Mouse (Mus musculus) small intestine, adult 2 months (tissue): ENCODE measurements around the gene Ldlrad1. TPM values are rescaled to one million over a fixed set of nuclear protein-coding genes. Genes with fewer than 3 reads are reported as not detected.

Experiments
- H3K27ac ChIP-seq: fragments of 200-500 bp; 2 replicates; pipeline ENCODE4 v1.5.1; 2012; ENCODE audit warnings: low read depth, low read length, control low read depth, inconsistent platforms; ENCODE audit not compliant: insufficient read depth
- H3K27me3 ChIP-seq: fragments of 200-500 bp; 2 replicates; pipeline ENCODE4 v1.6.1; 2012; ENCODE audit warnings: mild to moderate bottlenecking, moderate library complexity, low read length, inconsistent platforms; ENCODE audit not compliant: control insufficient read depth, insufficient read depth
- H3K36me3 ChIP-seq: fragments of 200-500 bp; 2 replicates; pipeline ENCODE4 v1.6.1; 2012; ENCODE audit warnings: mild to moderate bottlenecking, low read length, control low read depth, inconsistent platforms; ENCODE audit not compliant: control insufficient read depth, insufficient read depth
- H3K4me1 ChIP-seq: fragments of 200-500 bp; 2 replicates; pipeline ENCODE4 v1.6.1; 2012; ENCODE audit warnings: low read length, inconsistent platforms, mixed read lengths; ENCODE audit not compliant: control insufficient read depth, insufficient read depth, insufficient read length
- H3K4me3 ChIP-seq: fragments of 200-500 bp; 2 replicates; pipeline ENCODE4 v1.5.1; 2012; ENCODE audit warnings: low read depth, mild to moderate bottlenecking, control low read depth, inconsistent platforms, low read length, moderate library complexity
- CTCF ChIP-seq: fragments of 200-500 bp; IDR thresholded peaks from 2 replicates; pipeline ENCODE4 v1.5.1; 2012; ENCODE audit warnings: low read depth, mild to moderate bottlenecking, control low read depth, inconsistent platforms, low read length, moderate library complexity, mixed read lengths; ENCODE audit not compliant: insufficient replicate concordance, insufficient read length; ENCODE audit errors: extremely low read depth
- POLR2A ChIP-seq: fragments of 200-500 bp; IDR thresholded peaks from 2 replicates; pipeline ENCODE4 v1.6.1; 2012; ENCODE audit warnings: low read depth, mild to moderate bottlenecking, control low read depth, inconsistent platforms, low read length, moderate library complexity
- WGBS: fragments of 180-500 bp; shearing (Covaris S2); methylation state at CpG from one replicate; pipeline ENCODE4 v1.1.7; 2018; 5-methylcytosine and 5-hydroxymethylcytosine counted together
- polyA plus RNA-seq: library from polyadenylated mRNA; depleted of rRNA; stranded (reverse); fragments of >200 nt; gene quantifications from 2 replicates; pipeline ENCODE4 v1.2.3, GENCODE M21; 2012; rRNA removed

Gene Ldlrad1
- polyA plus RNA-seq = 0.18 and 1.1 TPM in 2 replicates

- Histone ChIP-seq H3K27me3 (no peaks in the 10 kb centered on the region), H3K36me3 (peaks cover 19% of the 10 kb centered on the region), H3K4me1 (no peaks in the 10 kb centered on the region), H3K27ac (no peak within 1 kb of the TSS), H3K4me3 (no peak within 1 kb of the TSS)
- WGBS = 78% methylated on average over 3 of the region's 3 CpGs
- TF ChIP-seq CTCF (no peak), POLR2A (no peak)
These were observed at the start of gene Ldlrad1 for GRCm38 (mm10) chr4:107208880-107209279. Gene Ldlrad1, plus strand, starts transcription at chr4:107209180.

GRCm38 (mm10) chr4:107160181-107160580, 48.8 kb upstream of the Ldlrad1 start:
- H3K4me1 ChIP-seq = no peaks in the 10 kb centered on the region
- no peaks in the 10 kb centered on the region for H3K27me3 ChIP-seq
- no peak for TF ChIP-seq CTCF
- peaks cover 19% of the 10 kb centered on the region for H3K36me3 ChIP-seq
- 82% methylated on average over 8 of the region's 8 CpGs for WGBS
- no peak overlapping the region for H3K4me3 ChIP-seq
- H3K27ac ChIP-seq = no peak overlapping the region

GRCm38 (mm10) chr4:107163341-107163740, 45.6 kb upstream of the Ldlrad1 start:
- Histone ChIP-seq H3K4me3 (no peak overlapping the region), H3K27ac (no peak overlapping the region), H3K36me3 (peaks cover 19% of the 10 kb centered on the region), H3K4me1 (no peaks in the 10 kb centered on the region), H3K27me3 (no peaks in the 10 kb centered on the region)
- WGBS = 87% methylated on average over 10 of the region's 10 CpGs
- TF ChIP-seq CTCF = no peak
- no peak for TF ChIP-seq POLR2A

- no peak for TF ChIP-seq POLR2A
- peak; percentile 35; the same call in 1 of the 2 replicates for TF ChIP-seq CTCF
- 41% methylated on average over 9 of the region's 9 CpGs for WGBS
- peaks cover 19% of the 10 kb centered on the region for H3K36me3 ChIP-seq
- H3K4me1 ChIP-seq = no peaks in the 10 kb centered on the region
- no peak overlapping the region for H3K27ac ChIP-seq
- no peak overlapping the region for H3K4me3 ChIP-seq
- H3K27me3 ChIP-seq = no peaks in the 10 kb centered on the region
These were observed 45.0 kb upstream of the Ldlrad1 start for GRCm38 (mm10) chr4:107163756-107164587.

- Histone ChIP-seq H3K4me1 (no peaks in the 10 kb centered on the region), H3K4me3 (no peak overlapping the region), H3K27ac (no peak overlapping the region), H3K36me3 (peaks cover 14% of the 10 kb centered on the region), H3K27me3 (no peaks in the 10 kb centered on the region)
- 33% methylated on average over 5 of the region's 5 CpGs for WGBS
- TF ChIP-seq CTCF (no peak), POLR2A (no peak)
These were observed 42.3 kb upstream of the Ldlrad1 start for GRCm38 (mm10) chr4:107166700-107167099.

GRCm38 (mm10) chr4:107167798-107168197, 41.2 kb upstream of the Ldlrad1 start:
- TF ChIP-seq POLR2A (no peak), CTCF (no peak)
- peaks cover 6% of the 10 kb centered on the region; the same call in 1 of the 2 replicates for H3K4me1 ChIP-seq
- WGBS = 87% methylated on average over 5 of the region's 5 CpGs
- H3K4me3 ChIP-seq = no peak overlapping the region
- H3K27ac ChIP-seq = no peak overlapping the region
- peaks cover 13% of the 10 kb centered on the region for H3K36me3 ChIP-seq
- no peaks in the 10 kb centered on the region for H3K27me3 ChIP-seq

- H3K4me3 ChIP-seq = peak overlapping the region; percentile 88
These were observed 31.5 kb upstream of the Ldlrad1 start for GRCm38 (mm10) chr4:107177506-107177905.

More at GRCm38 (mm10) chr4:107177506-107177905, 31.5 kb upstream of the Ldlrad1 start:
- 7% methylated on average over 11 of the region's 11 CpGs for WGBS
- no peaks in the 10 kb centered on the region for H3K27me3 ChIP-seq
- peaks cover 16% of the 10 kb centered on the region for H3K36me3 ChIP-seq
- TF ChIP-seq POLR2A = no peak
- no peak for TF ChIP-seq CTCF
- peaks cover 14% of the 10 kb centered on the region; the same call in 1 of the 2 replicates for H3K4me1 ChIP-seq
- peak overlapping the region; percentile 98; the same call in 1 of the 2 replicates for H3K27ac ChIP-seq
